Mouse (Mus musculus) bone marrow, adult 2 months (tissue): ENCODE measurements around the gene Rsg1.

Source experiments
- CTCF ChIP-seq: fragments of 200-500 bp; IDR thresholded peaks from 2 replicates; pipeline ENCODE4 v1.5.1; 2011; ENCODE audit warnings: low read length, control low read depth; ENCODE audit not compliant: control insufficient read depth, insufficient read depth
- POLR2A ChIP-seq: fragments of 200-500 bp; IDR thresholded peaks from 2 replicates; pipeline ENCODE4 v1.6.1; 2011; ENCODE audit warnings: low read depth, mild to moderate bottlenecking, control low read depth, low read length, borderline replicate concordance; ENCODE audit not compliant: control insufficient read depth

DNA sequence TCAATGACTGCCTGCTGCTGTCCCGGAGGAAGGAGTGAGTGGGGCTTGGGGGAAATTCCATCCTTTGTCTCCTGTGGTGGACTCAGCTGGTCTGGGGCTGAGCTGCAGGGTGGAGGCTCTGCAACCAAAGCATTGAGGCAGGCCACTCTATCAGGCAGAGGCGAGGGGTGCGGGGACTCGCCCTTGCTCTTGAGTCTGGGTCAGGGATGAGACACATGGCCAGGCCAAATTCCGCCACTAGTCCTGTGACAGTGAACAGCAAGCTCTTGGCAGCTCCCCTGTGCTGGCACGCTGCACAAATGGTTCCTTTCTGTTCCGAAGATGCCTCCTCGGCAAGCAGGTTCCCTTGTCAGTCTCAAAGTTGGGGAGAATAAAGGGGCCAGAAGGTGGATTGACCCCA is 37.3 kb downstream of the Rsg1 start:
- TF ChIP-seq POLR2A (no peak), CTCF (no peak)
